Mouse (Mus musculus): ENCODE results near the gene Rtn4. TPM values are rescaled to one million over a fixed set of nuclear protein-coding genes. Genes with fewer than 3 reads are reported as not detected.
"Not testable (repeated sequence)": the region's sequence is repeated elsewhere in the genome, so short reads cannot be mapped to it uniquely, and the experiment has no call there.

The Rtn4 gene
- 14.9 and 17.2 TPM in 2 replicates for polyA plus RNA-seq (2012; rRNA removed)

DNA sequence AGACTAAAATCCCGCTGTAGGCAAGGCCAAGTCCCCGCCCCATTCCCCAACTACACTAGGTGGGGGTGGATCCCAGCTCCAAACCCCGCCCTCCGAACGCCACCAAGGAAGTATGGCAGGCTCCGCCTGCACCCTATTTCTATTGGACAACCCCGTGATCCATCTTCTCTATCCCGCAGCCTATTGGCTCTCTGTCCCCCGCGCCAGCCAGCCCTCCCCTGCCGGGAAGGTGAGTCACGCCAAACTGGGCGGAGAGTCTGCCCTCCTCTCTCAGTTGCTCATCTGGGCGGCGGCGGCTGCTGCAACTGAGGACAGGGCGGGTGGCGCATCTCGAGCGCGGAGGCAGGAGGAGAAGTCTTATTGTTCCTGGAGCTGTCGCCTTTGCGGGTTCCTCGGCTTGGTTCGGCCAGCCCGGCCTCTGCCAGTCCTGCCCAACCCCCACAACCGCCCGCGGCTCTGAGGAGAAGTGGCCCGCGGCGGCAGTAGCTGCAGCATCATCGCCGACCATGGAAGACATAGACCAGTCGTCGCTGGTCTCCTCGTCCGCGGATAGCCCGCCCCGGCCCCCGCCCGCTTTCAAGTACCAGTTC lies at the start of gene Rtn4:
Gene Rtn4 (plus strand): TSS at position 265 of the 590 bp plus-strand sequence.
- Histone ChIP-seq H3K27me3 (ENCODE audit: control insufficient read depth, insufficient read depth, low read length) (no peaks in the 10 kb centered on the region), H3K36me3 (ENCODE audit: control insufficient read depth, insufficient read depth, low read length) (no peaks in the 10 kb centered on the region), H3K4me3 (ENCODE audit: control insufficient read depth, low read depth, low read length) (peak within 1 kb of the TSS; percentile 95), H3K4me1 (ENCODE audit: control insufficient read depth, insufficient read depth, low read length) (peaks cover 4% of the 10 kb centered on the region), H3K27ac (ENCODE audit: control insufficient read depth, insufficient read depth, low read depth, low read length) (peak within 1 kb of the TSS; percentile 93)
- peak; percentile 91 for TF ChIP-seq POLR2A (IDR thresholded peaks at IDR 0.05; ENCODE audit: control insufficient read depth, low read depth, low read length)
- TF ChIP-seq CTCF (IDR thresholded peaks at IDR 0.05; ENCODE audit: control insufficient read depth, insufficient read depth, insufficient replicate concordance, low read depth, low read length): no peak

DNA sequence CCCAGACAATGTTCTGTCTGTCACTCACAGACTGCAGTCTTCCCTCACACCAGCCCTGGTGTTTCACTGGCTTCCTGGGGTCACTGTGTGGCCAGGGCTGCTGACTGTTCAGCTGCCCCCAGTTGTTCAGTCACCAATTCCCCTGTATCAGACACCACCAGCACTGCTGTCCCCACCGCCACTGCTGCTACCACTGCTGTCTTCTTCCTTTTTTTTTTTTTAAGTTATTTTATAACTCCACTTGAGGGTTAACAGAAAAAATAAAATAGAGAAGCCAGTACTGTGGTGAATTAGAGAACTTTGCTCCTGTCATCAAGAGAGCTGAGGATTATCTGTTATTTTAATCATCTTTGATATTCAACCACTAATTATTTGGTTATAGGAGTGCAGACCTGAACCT lies 48.3 kb upstream of the Rtn4 start:
- no peak overlapping the region for H3K27ac ChIP-seq (ENCODE audit: control insufficient read depth, insufficient read depth, low read depth, low read length)
- H3K36me3 ChIP-seq (ENCODE audit: control insufficient read depth, insufficient read depth, low read length): no peaks in the 10 kb centered on the region
- no peak for TF ChIP-seq POLR2A (IDR thresholded peaks at IDR 0.05; ENCODE audit: control insufficient read depth, low read depth, low read length)
- TF ChIP-seq CTCF (IDR thresholded peaks at IDR 0.05; ENCODE audit: control insufficient read depth, insufficient read depth, insufficient replicate concordance, low read depth, low read length): no peak
- H3K4me1 ChIP-seq (ENCODE audit: control insufficient read depth, insufficient read depth, low read length): no peaks in the 10 kb centered on the region
- H3K4me3 ChIP-seq (ENCODE audit: control insufficient read depth, low read depth, low read length): no peak overlapping the region
- no peaks in the 10 kb centered on the region for H3K27me3 ChIP-seq (ENCODE audit: control insufficient read depth, insufficient read depth, low read length)

DNA sequence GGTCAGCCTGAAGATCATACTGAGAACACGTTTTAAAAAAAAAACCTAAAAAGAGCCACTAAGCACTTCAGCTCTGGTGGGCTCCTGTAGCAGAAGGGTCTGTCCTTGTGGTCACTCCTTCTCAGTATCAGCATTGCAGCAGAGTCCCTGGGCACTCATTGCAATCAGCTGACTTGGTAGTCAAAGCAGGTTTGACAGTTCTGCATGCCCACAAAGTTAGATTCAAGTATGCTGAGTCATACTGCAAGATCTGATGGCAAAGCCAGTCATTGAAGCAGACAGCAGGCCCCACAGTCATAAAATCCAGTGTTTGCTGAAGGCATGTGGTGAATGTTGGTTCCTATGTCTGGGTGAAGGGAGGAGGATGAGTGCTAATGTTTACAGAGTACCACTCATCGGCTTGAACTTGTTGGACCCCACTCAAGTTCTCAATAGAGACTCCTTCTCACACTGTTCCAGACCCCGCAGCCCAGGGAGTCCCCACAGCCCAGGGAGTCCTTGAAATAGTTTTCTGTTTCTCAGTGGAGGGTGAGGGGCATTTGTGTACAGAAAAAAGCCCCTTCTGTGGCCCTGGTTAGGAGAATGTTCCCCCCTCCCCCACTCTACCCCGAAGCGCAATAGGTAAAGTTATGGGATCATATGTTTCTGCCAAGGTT lies 47.2 kb upstream of the Rtn4 start:
- Histone ChIP-seq H3K27me3 (ENCODE audit: control insufficient read depth, insufficient read depth, low read length) (no peaks in the 10 kb centered on the region), H3K4me3 (ENCODE audit: control insufficient read depth, low read depth, low read length) (no peak overlapping the region), H3K36me3 (ENCODE audit: control insufficient read depth, insufficient read depth, low read length) (no peaks in the 10 kb centered on the region), H3K4me1 (ENCODE audit: control insufficient read depth, insufficient read depth, low read length) (no peaks in the 10 kb centered on the region), H3K27ac (ENCODE audit: control insufficient read depth, insufficient read depth, low read depth, low read length) (no peak overlapping the region)
- TF ChIP-seq CTCF (IDR thresholded peaks at IDR 0.05; ENCODE audit: control insufficient read depth, insufficient read depth, insufficient replicate concordance, low read depth, low read length): no peak

DNA sequence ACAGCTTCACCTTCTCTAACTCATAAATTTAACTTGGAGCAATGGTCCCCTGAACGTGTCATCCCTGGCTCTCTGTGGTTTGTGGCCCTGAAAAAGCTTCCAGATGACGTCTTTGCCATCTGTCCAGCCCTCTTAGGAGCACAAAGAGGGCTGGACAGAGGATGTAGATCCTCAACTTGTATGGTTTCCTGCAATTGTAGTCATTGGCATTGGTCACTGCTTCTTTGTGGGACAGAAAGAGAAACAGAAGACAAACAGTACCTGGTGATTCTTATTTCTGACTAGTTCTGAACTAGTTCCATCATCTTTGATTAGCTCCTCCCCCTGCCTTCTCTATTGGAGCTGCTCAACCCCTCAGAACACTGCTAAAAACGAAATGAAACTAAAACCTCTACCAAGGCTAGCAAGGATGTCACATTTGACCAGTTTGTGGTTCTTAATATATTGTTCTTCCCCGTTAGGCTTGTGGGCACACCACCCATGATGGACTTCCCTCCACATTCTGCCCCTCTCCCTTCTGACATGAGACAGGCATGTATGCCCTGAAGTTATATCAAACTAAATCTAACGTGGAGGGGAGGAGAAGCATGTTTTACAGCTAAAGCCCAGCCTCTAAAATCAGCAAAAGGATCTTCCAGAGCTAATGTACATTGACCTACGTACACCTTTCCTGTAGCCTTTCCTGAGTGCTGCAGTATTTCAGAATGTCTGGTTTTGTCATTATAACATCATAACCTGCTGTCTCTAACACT lies 45.0 kb upstream of the Rtn4 start:
- Histone ChIP-seq H3K27me3 (ENCODE audit: control insufficient read depth, insufficient read depth, low read length) (no peaks in the 10 kb centered on the region), H3K36me3 (ENCODE audit: control insufficient read depth, insufficient read depth, low read length) (no peaks in the 10 kb centered on the region), H3K27ac (ENCODE audit: control insufficient read depth, insufficient read depth, low read depth, low read length) (no peak overlapping the region), H3K4me1 (ENCODE audit: control insufficient read depth, insufficient read depth, low read length) (no peaks in the 10 kb centered on the region), H3K4me3 (ENCODE audit: control insufficient read depth, low read depth, low read length) (no peak overlapping the region)
- TF ChIP-seq CTCF (IDR thresholded peaks at IDR 0.05; ENCODE audit: control insufficient read depth, insufficient read depth, insufficient replicate concordance, low read depth, low read length): no peak
- no peak for TF ChIP-seq POLR2A (IDR thresholded peaks at IDR 0.05; ENCODE audit: control insufficient read depth, low read depth, low read length)

DNA sequence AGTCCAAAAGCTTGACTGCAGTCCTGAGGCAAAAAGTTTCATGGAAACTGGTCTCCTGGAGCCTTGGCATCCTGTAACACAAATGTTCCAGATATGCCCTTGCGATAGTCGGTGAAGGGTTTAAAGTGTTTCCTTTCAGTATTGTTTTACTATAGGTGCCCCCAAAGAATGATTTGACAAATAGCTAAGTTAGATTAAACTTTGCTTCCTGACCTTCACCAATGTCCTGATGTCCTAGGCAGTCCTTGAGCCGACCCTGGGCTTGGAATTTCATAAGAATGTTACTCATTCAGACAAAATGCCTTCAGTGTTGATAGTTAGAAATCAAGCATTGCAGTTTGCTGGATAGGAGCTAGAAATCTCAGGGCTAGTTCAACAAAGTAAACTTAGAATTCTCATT lies 37.4 kb upstream of the Rtn4 start:
- not testable (repeated sequence) for H3K36me3 ChIP-seq (ENCODE audit: control insufficient read depth, insufficient read depth, low read length); H3K4me3 ChIP-seq (ENCODE audit: control insufficient read depth, low read depth, low read length); H3K27ac ChIP-seq (ENCODE audit: control insufficient read depth, insufficient read depth, low read depth, low read length); H3K4me1 ChIP-seq (ENCODE audit: control insufficient read depth, insufficient read depth, low read length); H3K27me3 ChIP-seq (ENCODE audit: control insufficient read depth, insufficient read depth, low read length)

DNA sequence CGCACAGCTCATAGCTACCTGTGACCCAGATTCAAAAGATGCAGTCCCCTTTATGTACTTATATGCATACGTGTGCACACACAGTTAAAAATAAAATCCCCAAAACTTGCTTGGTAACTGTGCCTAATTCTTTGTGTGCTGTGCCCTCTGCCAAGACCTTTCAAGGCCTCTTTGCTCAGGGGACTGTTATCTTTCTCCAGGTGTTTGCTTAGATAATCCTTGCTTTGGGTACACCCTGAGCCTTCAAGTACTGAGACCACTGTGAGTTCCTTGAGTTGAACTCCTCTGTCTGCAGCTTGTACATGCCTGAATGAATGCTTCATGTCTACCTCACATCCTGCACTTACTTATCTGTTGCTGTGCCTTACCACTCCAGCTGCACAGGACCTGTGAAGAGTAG lies 32.0 kb upstream of the Rtn4 start:
- Histone ChIP-seq H3K4me3 (ENCODE audit: control insufficient read depth, low read depth, low read length) (no peak overlapping the region), H3K27ac (ENCODE audit: control insufficient read depth, insufficient read depth, low read depth, low read length) (no peak overlapping the region), H3K4me1 (ENCODE audit: control insufficient read depth, insufficient read depth, low read length) (no peaks in the 10 kb centered on the region), H3K36me3 (ENCODE audit: control insufficient read depth, insufficient read depth, low read length) (no peaks in the 10 kb centered on the region), H3K27me3 (ENCODE audit: control insufficient read depth, insufficient read depth, low read length) (no peaks in the 10 kb centered on the region)
- TF ChIP-seq CTCF (IDR thresholded peaks at IDR 0.05; ENCODE audit: control insufficient read depth, insufficient read depth, insufficient replicate concordance, low read depth, low read length) (no peak), POLR2A (IDR thresholded peaks at IDR 0.05; ENCODE audit: control insufficient read depth, low read depth, low read length) (no peak)

DNA sequence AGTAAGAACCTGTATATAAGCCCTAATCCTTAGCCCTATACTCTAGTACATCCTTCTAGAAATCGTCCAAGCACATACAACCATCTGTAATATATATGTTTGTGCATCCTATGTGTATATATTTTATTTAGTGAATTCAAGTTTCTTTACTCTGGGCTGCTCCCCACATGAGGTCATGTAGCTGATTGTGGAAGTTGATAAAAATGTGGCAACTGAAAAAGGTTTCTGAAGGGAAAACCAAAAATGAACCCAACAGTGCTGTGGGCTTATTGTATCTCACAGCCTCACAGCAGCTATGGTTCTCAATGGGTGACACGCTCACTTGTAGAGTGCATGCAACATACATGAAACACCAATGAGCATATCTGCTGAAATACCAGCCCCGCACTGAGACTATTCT lies 25.1 kb upstream of the Rtn4 start:
- Histone ChIP-seq H3K4me3 (ENCODE audit: control insufficient read depth, low read depth, low read length) (no peak overlapping the region), H3K4me1 (ENCODE audit: control insufficient read depth, insufficient read depth, low read length) (no peaks in the 10 kb centered on the region), H3K36me3 (ENCODE audit: control insufficient read depth, insufficient read depth, low read length) (no peaks in the 10 kb centered on the region), H3K27me3 (ENCODE audit: control insufficient read depth, insufficient read depth, low read length) (no peaks in the 10 kb centered on the region), H3K27ac (ENCODE audit: control insufficient read depth, insufficient read depth, low read depth, low read length) (no peak overlapping the region)
- no peak for TF ChIP-seq POLR2A (IDR thresholded peaks at IDR 0.05; ENCODE audit: control insufficient read depth, low read depth, low read length)
- no peak for TF ChIP-seq CTCF (IDR thresholded peaks at IDR 0.05; ENCODE audit: control insufficient read depth, insufficient read depth, insufficient replicate concordance, low read depth, low read length)
